Mouse (Mus musculus) forebrain, postnatal 0 days (tissue): ENCODE measurements around the gene Cldn16. TPM values are rescaled to one million over a fixed set of nuclear protein-coding genes. Genes with fewer than 3 reads are reported as not detected.

ENCODE experiments used
- ATAC-seq: fragments of 200-750 bp; cut with Nextera tagmentation; 2 replicates; pipeline ENCODE4 v1.8.0; 2017; ENCODE audit warnings: mild to moderate bottlenecking, moderate library complexity
- DNase-seq: peaks from one replicate; pipeline ENCODE4 v3.0.0-alpha.2; 2015
- H3K27ac ChIP-seq: fragments of 300-500 bp; sonication (generic); 2 replicates; pipeline ENCODE4 v1.5.1; 2014; ENCODE audit warnings: low read depth, mild to moderate bottlenecking, antibody characterized with exemption, low read length, moderate library complexity, mixed read lengths
- H3K27me3 ChIP-seq: fragments of 300-500 bp; sonication (generic); 2 replicates; pipeline ENCODE4 v1.6.1; 2014; ENCODE audit warnings: mild to moderate bottlenecking, low read length, mixed read lengths; ENCODE audit not compliant: insufficient read depth
- H3K36me3 ChIP-seq: fragments of 300-500 bp; sonication (generic); 2 replicates; pipeline ENCODE4 v1.6.1; 2014; ENCODE audit warnings: mild to moderate bottlenecking, moderate library complexity; ENCODE audit not compliant: insufficient read depth
- H3K4me1 ChIP-seq: fragments of 300-500 bp; sonication (generic); 2 replicates; pipeline ENCODE4 v1.6.1; 2014; ENCODE audit warnings: antibody characterized with exemption; ENCODE audit not compliant: insufficient read depth
- H3K4me2 ChIP-seq: fragments of 300-500 bp; sonication (generic); 2 replicates; pipeline ENCODE4 v1.6.1; 2014; ENCODE audit warnings: low read depth, mild to moderate bottlenecking, moderate library complexity
- H3K4me3 ChIP-seq: fragments of 300-500 bp; sonication (generic); 2 replicates; pipeline ENCODE4 v1.5.1; 2014; ENCODE audit warnings: low read depth, low read length, mixed read lengths
- H3K9ac ChIP-seq: fragments of 300-500 bp; sonication (generic); 2 replicates; pipeline ENCODE4 v1.6.1; 2014; ENCODE audit warnings: mild to moderate bottlenecking
- H3K9me3 ChIP-seq: fragments of 300-500 bp; sonication (generic); 2 replicates; pipeline ENCODE4 v1.6.1; 2016; ENCODE audit warnings: low read length
- CTCF ChIP-seq: sonication (generic); IDR thresholded peaks from 2 replicates; pipeline ENCODE4 v1.5.1; 2016; ENCODE audit warnings: antibody characterized with exemption, control low read depth, low read depth
- WGBS: fragments of 180-500 bp; shearing (Covaris S2); extraction: QIAGEN DNeasy Blood & Tissue Kit; methylation state at CpG from one replicate; pipeline ENCODE4 v1.1.7; 2014; 5-methylcytosine and 5-hydroxymethylcytosine counted together
- polyA plus RNA-seq: library from polyadenylated mRNA; unstranded; fragments of >200 nt; fragmentation: Nextera tagmentation; extraction: Ambion mirVana; gene quantifications from 2 replicates; pipeline ENCODE4 v1.2.1, GENCODE M21; 2015
- total RNA-seq: library from RNA; depleted of rRNA; stranded (reverse); fragments of >200 nt; gene quantifications from 2 replicates; pipeline ENCODE4 v1.2.3, GENCODE M21; 2014; rRNA removed

Gene Cldn16
- total and polyA plus RNA-seq, 2 experiments from 2014 or later: not detected

- no peak for TF ChIP-seq CTCF
- no peak overlapping the region for H3K4me2 ChIP-seq
- no peak for DNase-seq
- no peak overlapping the region for H3K9ac ChIP-seq
- H3K36me3 ChIP-seq: no peaks in the 10 kb centered on the region
- H3K27me3 ChIP-seq: no peaks in the 10 kb centered on the region
- no peaks in the 10 kb centered on the region for H3K9me3 ChIP-seq
- WGBS: 90% methylated on average over 4 of the region's 4 CpGs
- H3K4me3 ChIP-seq: no peak overlapping the region
- H3K4me1 ChIP-seq: no peaks in the 10 kb centered on the region
- no peak overlapping the region for H3K27ac ChIP-seq
- ATAC-seq: no peak
Measured at GRCm38 (mm10) chr16:26504961-26505360, 42.0 kb downstream of the Cldn16 start.

GRCm38 (mm10) chr16:26519596-26519995 lies 56.7 kb downstream of the Cldn16 start:
- no peak for DNase-seq
- no peaks in the 10 kb centered on the region for H3K9me3 ChIP-seq
- no peaks in the 10 kb centered on the region for H3K4me1 ChIP-seq
- H3K4me2 ChIP-seq: no peak overlapping the region
- no peak overlapping the region for H3K27ac ChIP-seq
- WGBS: 50% methylated on average over 2 of the region's 2 CpGs
- H3K4me3 ChIP-seq: no peak overlapping the region
- peak; percentile 56 for TF ChIP-seq CTCF
- H3K9ac ChIP-seq: no peak overlapping the region
- no peaks in the 10 kb centered on the region for H3K36me3 ChIP-seq
- no peak for ATAC-seq
- H3K27me3 ChIP-seq: no peaks in the 10 kb centered on the region

DNA sequence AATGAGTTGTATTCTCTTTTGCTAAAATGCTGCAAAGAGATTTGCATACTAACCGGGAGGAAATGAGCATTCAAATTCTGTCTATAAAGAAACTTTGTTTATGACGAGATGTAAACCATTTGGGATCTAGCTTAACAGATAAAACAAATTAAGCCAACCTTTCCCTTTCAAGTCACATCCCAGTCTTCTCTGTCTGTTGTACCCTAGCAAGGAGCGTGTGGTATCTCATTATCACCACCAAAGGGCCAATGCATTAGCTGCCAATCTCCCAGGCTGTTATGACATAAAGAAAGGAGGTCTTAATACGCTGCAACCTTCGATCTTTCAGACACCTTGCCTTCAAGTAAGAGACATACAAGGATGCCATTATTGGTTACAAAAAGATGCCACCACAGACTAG lies 62.9 kb downstream of the Cldn16 start:
- Histone ChIP-seq H3K4me2 (no peak overlapping the region), H3K36me3 (no peaks in the 10 kb centered on the region), H3K27me3 (no peaks in the 10 kb centered on the region), H3K27ac (no peak overlapping the region), H3K4me3 (no peak overlapping the region), H3K9ac (no peak overlapping the region), H3K9me3 (no peaks in the 10 kb centered on the region), H3K4me1 (no peaks in the 10 kb centered on the region; the same call in 1 of the 2 replicates)
- 43% methylated on average over 5 of the region's 5 CpGs for WGBS
- ATAC-seq (no peak), DNase-seq (no peak)
- no peak for TF ChIP-seq CTCF

GRCm38 (mm10) chr16:26526669-26527068 lies 63.7 kb downstream of the Cldn16 start, which contains the start of gene Tmem207:
Tmem207 (minus strand) TSS chr16:26526769.
- Histone ChIP-seq H3K9me3 (no peaks in the 10 kb centered on the region), H3K9ac (no peak within 1 kb of the TSS), H3K36me3 (no peaks in the 10 kb centered on the region), H3K27ac (no peak within 1 kb of the TSS), H3K4me3 (no peak within 1 kb of the TSS), H3K27me3 (no peaks in the 10 kb centered on the region), H3K4me1 (no peaks in the 10 kb centered on the region; the same call in 1 of the 2 replicates), H3K4me2 (no peak within 1 kb of the TSS)
- no peak for ATAC-seq
- WGBS: 74% methylated on average over 4 of the region's 4 CpGs
- no peak for TF ChIP-seq CTCF
- no peak for DNase-seq

DNA sequence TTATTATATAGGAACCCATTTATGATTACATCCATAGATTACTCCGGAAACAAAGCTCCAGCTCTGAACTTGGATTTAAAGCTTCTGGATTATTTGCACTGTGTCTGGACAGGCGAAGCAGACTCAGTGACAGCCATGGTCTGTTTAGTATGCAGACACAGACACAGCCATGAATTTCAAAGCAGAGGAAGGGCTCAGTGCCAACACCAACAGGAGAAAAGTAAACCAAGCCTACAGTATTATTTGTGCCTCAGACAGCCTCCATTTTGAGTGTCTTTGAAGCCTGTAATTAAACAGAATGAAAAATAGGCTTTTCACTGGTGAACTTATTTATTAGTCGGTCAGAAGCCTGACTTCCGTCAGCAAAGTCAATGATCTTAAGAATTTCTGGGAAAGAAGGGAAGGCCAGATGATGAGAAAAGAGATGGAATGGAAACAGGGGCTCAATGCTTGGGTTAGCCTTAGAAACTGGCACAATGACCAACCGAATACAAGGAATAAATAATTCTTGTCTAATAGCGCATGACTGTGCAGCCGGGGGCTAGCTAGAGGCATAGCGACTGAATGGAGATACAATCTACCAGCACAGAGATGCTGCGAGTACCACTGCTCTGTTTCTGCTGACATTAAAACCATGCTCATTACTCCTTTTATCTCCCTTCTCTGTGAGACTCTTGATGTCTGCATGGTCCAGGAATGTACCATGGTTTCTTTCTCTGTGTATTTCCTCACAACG lies 65.2 kb downstream of the Cldn16 start:
- no peak overlapping the region for H3K4me2 ChIP-seq
- no peak for TF ChIP-seq CTCF
- 26% methylated on average over 10 of the region's 10 CpGs for WGBS
- H3K36me3 ChIP-seq: no peaks in the 10 kb centered on the region
- no peak overlapping the region for H3K4me3 ChIP-seq
- H3K9me3 ChIP-seq: no peaks in the 10 kb centered on the region
- H3K27me3 ChIP-seq: no peaks in the 10 kb centered on the region
- DNase-seq: peak; percentile 74
- ATAC-seq: peak; percentile 96
- no peaks in the 10 kb centered on the region; the same call in 1 of the 2 replicates for H3K4me1 ChIP-seq
- H3K27ac ChIP-seq: peak overlapping the region; percentile 17
- no peak overlapping the region for H3K9ac ChIP-seq

- Histone ChIP-seq H3K27me3 (no peaks in the 10 kb centered on the region), H3K9ac (no peak overlapping the region), H3K4me2 (no peak overlapping the region), H3K4me3 (no peak overlapping the region), H3K27ac (no peak overlapping the region), H3K36me3 (no peaks in the 10 kb centered on the region), H3K4me1 (no peaks in the 10 kb centered on the region; the same call in 1 of the 2 replicates), H3K9me3 (no peaks in the 10 kb centered on the region)
- whole genome bisulfite sequencing: 89% methylated on average over 1 of the region's 1 CpGs
- ATAC-seq (no peak), DNase-seq (no peak)
- TF ChIP-seq CTCF: no peak
Measured at GRCm38 (mm10) chr16:26530451-26530850, 67.5 kb downstream of the Cldn16 start.

DNA sequence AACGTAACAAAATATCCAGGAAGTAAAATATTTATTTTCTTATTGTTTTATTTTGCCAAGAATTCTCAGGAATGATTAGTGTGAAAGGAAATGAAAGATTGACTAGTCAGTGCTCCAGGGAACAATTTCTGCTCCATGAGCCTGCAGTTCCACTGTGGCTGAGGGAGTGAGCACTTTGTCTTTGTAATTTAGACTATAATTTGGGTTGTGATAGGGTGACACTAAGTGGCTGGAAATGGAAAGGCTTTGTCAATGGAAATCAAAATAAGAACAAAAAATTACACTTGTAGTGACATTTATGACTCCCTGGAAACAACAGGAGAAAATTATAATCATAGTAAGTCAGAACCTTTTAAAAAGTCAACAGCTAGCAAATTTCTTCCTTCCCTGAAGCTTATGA lies 69.4 kb downstream of the Cldn16 start:
- no peak overlapping the region for H3K27ac ChIP-seq
- no peaks in the 10 kb centered on the region for H3K9me3 ChIP-seq
- peak; percentile 27; the same call in 1 of the 2 replicates for TF ChIP-seq CTCF
- WGBS: 87% methylated on average over 1 of the region's 1 CpGs
- no peak overlapping the region for H3K4me3 ChIP-seq
- peak; percentile 47; the same call in 1 of the 2 replicates for ATAC-seq
- H3K4me1 ChIP-seq: no peaks in the 10 kb centered on the region; the same call in 1 of the 2 replicates
- no peak overlapping the region for H3K4me2 ChIP-seq
- H3K27me3 ChIP-seq: no peaks in the 10 kb centered on the region
- H3K36me3 ChIP-seq: no peaks in the 10 kb centered on the region
- H3K9ac ChIP-seq: no peak overlapping the region
- DNase-seq: peak; percentile 43

Other genes with a start within 250 kb of the Cldn16 start
- 4.9 and 5.3 TPM in 2 replicates for gene Cldn1, start 91.3 kb upstream of the Cldn16 start, total RNA-seq
- 4.5 and 5.8 TPM in 2 replicates for gene Cldn1, start 91.3 kb upstream of the Cldn16 start, polyA plus RNA-seq
- not detected in 2 replicates for gene Tmem207, start 63.6 kb downstream of the Cldn16 start, total RNA-seq
- gene Tmem207, start 63.6 kb downstream of the Cldn16 start, polyA plus RNA-seq: not detected in 2 replicates
- gene Il1rap, start 118.6 kb downstream of the Cldn16 start, total RNA-seq: 8.9 and 9.3 TPM in 2 replicates
- gene Il1rap, start 118.6 kb downstream of the Cldn16 start, polyA plus RNA-seq: 4.7 and 5.2 TPM in 2 replicates